Comparison of ENCODE assay signal across 26 mouse cellular contexts in the genomic region with DNA sequence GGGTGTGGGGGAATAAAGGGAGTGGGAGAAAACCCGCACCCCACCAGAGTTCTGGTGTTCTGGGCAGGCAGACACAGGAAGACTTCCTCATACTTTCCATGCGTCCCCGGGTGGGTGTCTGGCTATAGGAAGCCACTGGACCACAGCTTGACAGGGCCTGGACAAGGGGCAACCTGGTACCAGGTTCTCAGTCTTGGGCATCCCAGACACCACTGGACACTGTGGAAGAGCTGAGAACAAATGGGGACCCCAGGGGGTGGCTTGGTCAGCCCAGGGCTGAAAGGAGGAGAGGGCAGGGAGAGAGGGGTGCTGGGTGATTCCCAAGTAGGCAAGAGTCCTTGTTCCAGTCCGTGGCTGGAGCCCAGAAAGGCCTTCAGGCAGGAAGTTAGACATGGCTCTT.
DNase-seq lines count a peak whose midpoint lies in the region; ATAC-seq lines count a peak whose summit lies in the region.
"Had no signal": no experiment of that assay in that cellular context is flagged by ENCODE, and none has a peak within 500 bp of the region (broad histone marks: within the 10 kb centered on the region; RNA-seq: fewer than 3 reads in every experiment).

No protein-coding gene starts in this region.

- no peaks in the 10 kb centered on the region for H3K36me3 ChIP-seq in forebrain, embryonic 12.5 days (replicated peaks)
- H3K36me3 ChIP-seq in forebrain, embryonic 13.5 days (ENCODE audit: poor library complexity, severe bottlenecking) = no peaks in the 10 kb centered on the region
- no peaks in the 10 kb centered on the region for H3K36me3 ChIP-seq in hindbrain, embryonic 13.5 days
- H3K36me3 ChIP-seq in hindbrain, embryonic 10.5 days = no peaks in the 10 kb centered on the region
- no peaks in the 10 kb centered on the region for H3K36me3 ChIP-seq in midbrain, embryonic 12.5 days
- no peaks in the 10 kb centered on the region for H3K36me3 ChIP-seq in midbrain, embryonic 16.5 days (ENCODE audit: control insufficient read depth, insufficient read depth, low read length)
- H3K36me3 ChIP-seq: forebrain, embryonic 10.5 days; heart, embryonic 12.5 days; heart, embryonic 15.5 days had no signal

- no peak for DNase-seq in hindbrain, embryonic 10.5 days (ENCODE audit: low spot score)
- DNase-seq: adrenal gland, adult 2 months; adrenal gland, postnatal 14 days; cerebellum, adult 11 months; cerebellum, adult 2 months; cerebellum, adult 9-11 months; cerebellum, postnatal 25 days; forebrain, postnatal 0 days; gastrocnemius, adult 2 months; gastrocnemius, postnatal 14 days; heart, adult 18-20 months; heart, postnatal 10 days; heart, postnatal 4 days; kidney, adult 18-20 months had no signal

- no peaks in the 10 kb centered on the region for H3K9me3 ChIP-seq in forebrain, embryonic 12.5 days
- no peaks in the 10 kb centered on the region for H3K9me3 ChIP-seq in forebrain, embryonic 13.5 days (replicated peaks)
- no peaks in the 10 kb centered on the region for H3K9me3 ChIP-seq in hindbrain, embryonic 13.5 days
- H3K9me3 ChIP-seq in hindbrain, embryonic 10.5 days = no peaks in the 10 kb centered on the region
- H3K9me3 ChIP-seq in midbrain, embryonic 12.5 days = no peaks in the 10 kb centered on the region
- H3K9me3 ChIP-seq in midbrain, embryonic 16.5 days (replicated peaks; ENCODE audit: control insufficient read depth, low read length, poor library complexity, severe bottlenecking) = no peaks in the 10 kb centered on the region
- H3K9me3 ChIP-seq: forebrain, embryonic 10.5 days; heart, embryonic 12.5 days; heart, embryonic 15.5 days had no signal

- no peak overlapping the region for H3K9ac ChIP-seq in forebrain, embryonic 12.5 days
- H3K9ac ChIP-seq in forebrain, embryonic 13.5 days = no peak overlapping the region
- H3K9ac ChIP-seq in hindbrain, embryonic 13.5 days = no peak overlapping the region
- H3K9ac ChIP-seq in midbrain, embryonic 12.5 days (replicated peaks) = no peak overlapping the region
- no peak overlapping the region for H3K9ac ChIP-seq in midbrain, embryonic 16.5 days (ENCODE audit: low read depth, low read length)
- H3K9ac ChIP-seq: forebrain, postnatal 0 days; heart, embryonic 12.5 days; heart, embryonic 15.5 days; hindbrain, embryonic 14.5 days had no signal

- H3K4me1 ChIP-seq in forebrain, embryonic 12.5 days = no peaks in the 10 kb centered on the region
- H3K4me1 ChIP-seq in forebrain, embryonic 13.5 days = no peaks in the 10 kb centered on the region
- H3K4me1 ChIP-seq in hindbrain, embryonic 13.5 days (replicated peaks) = no peaks in the 10 kb centered on the region
- no peaks in the 10 kb centered on the region for H3K4me1 ChIP-seq in hindbrain, embryonic 10.5 days (replicated peaks)
- H3K4me1 ChIP-seq in midbrain, embryonic 12.5 days = no peaks in the 10 kb centered on the region
- no peaks in the 10 kb centered on the region for H3K4me1 ChIP-seq in midbrain, embryonic 16.5 days (ENCODE audit: control insufficient read depth, insufficient read depth, low read length)
- H3K4me1 ChIP-seq: forebrain, embryonic 10.5 days; heart, embryonic 15.5 days had no signal

- no peak overlapping the region for H3K27ac ChIP-seq in forebrain, embryonic 12.5 days
- H3K27ac ChIP-seq in forebrain, embryonic 13.5 days = no peak overlapping the region
- no peak overlapping the region for H3K27ac ChIP-seq in hindbrain, embryonic 13.5 days
- H3K27ac ChIP-seq in hindbrain, embryonic 10.5 days = no peak overlapping the region
- no peak overlapping the region for H3K27ac ChIP-seq in midbrain, embryonic 12.5 days (replicated peaks)
- H3K27ac ChIP-seq in midbrain, embryonic 16.5 days (ENCODE audit: low read length) = no peak overlapping the region
- H3K27ac ChIP-seq: forebrain, embryonic 10.5 days; gastrocnemius, adult 2 months; heart, embryonic 15.5 days; hindbrain, embryonic 14.5 days had no signal

- 83% methylated on average over 4 of the region's 4 CpGs for WGBS in forebrain, embryonic 12.5 days
- WGBS in forebrain, embryonic 13.5 days = 74% methylated on average over 4 of the region's 4 CpGs
- 80% methylated on average over 4 of the region's 4 CpGs for WGBS in hindbrain, embryonic 13.5 days
- WGBS in hindbrain, embryonic 10.5 days = 84% methylated on average over 4 of the region's 4 CpGs
- 76% methylated on average over 4 of the region's 4 CpGs for WGBS in midbrain, embryonic 12.5 days
- WGBS in midbrain, embryonic 16.5 days = 84% methylated on average over 4 of the region's 4 CpGs

- no peak overlapping the region for H3K4me2 ChIP-seq in forebrain, embryonic 12.5 days
- no peak overlapping the region for H3K4me2 ChIP-seq in forebrain, embryonic 13.5 days
- no peak overlapping the region for H3K4me2 ChIP-seq in hindbrain, embryonic 13.5 days
- no peak overlapping the region for H3K4me2 ChIP-seq in midbrain, embryonic 12.5 days (replicated peaks)
- no peak overlapping the region for H3K4me2 ChIP-seq in midbrain, embryonic 16.5 days (ENCODE audit: low read length)
- H3K4me2 ChIP-seq: heart, embryonic 12.5 days; heart, embryonic 15.5 days; hindbrain, embryonic 14.5 days had no signal

- 0 out of 2 replicates have a peak, but pooled peaks have one; percentile 12 for ATAC-seq in forebrain, embryonic 12.5 days (ENCODE audit: low FRiP score)
- no peak for ATAC-seq in forebrain, embryonic 13.5 days
- peak; percentile 43; the same call in 1 of the 2 replicates for ATAC-seq in hindbrain, embryonic 13.5 days (ENCODE audit: low FRiP score)
- ATAC-seq in midbrain, embryonic 12.5 days (ENCODE audit: low FRiP score, low read depth) = peak; percentile 38; the same call in 1 of the 2 replicates
- ATAC-seq in midbrain, embryonic 16.5 days = no peak
- ATAC-seq: CD4-positive, CD25-positive, alpha-beta regulatory T cell, adult 4 months; forebrain, postnatal 0 days; inflammation-experienced regulatory T-cells, adult 6 months; intestine, embryonic 16.5 days had no signal

- no peak overlapping the region for H3K4me3 ChIP-seq in forebrain, embryonic 12.5 days (replicated peaks)
- H3K4me3 ChIP-seq in forebrain, embryonic 13.5 days = no peak overlapping the region
- no peak overlapping the region for H3K4me3 ChIP-seq in hindbrain, embryonic 13.5 days
- H3K4me3 ChIP-seq in hindbrain, embryonic 10.5 days = no peak overlapping the region
- no peak overlapping the region for H3K4me3 ChIP-seq in midbrain, embryonic 12.5 days
- no peak overlapping the region for H3K4me3 ChIP-seq in midbrain, embryonic 16.5 days (ENCODE audit: low read depth, low read length)
- H3K4me3 ChIP-seq: forebrain, embryonic 10.5 days; gastrocnemius, adult 2 months; heart, embryonic 12.5 days; heart, embryonic 15.5 days had no signal

- H3K27me3 ChIP-seq in forebrain, embryonic 12.5 days = no peaks in the 10 kb centered on the region
- no peaks in the 10 kb centered on the region for H3K27me3 ChIP-seq in forebrain, embryonic 13.5 days
- H3K27me3 ChIP-seq in hindbrain, embryonic 13.5 days = no peaks in the 10 kb centered on the region
- no peaks in the 10 kb centered on the region for H3K27me3 ChIP-seq in hindbrain, embryonic 10.5 days (ENCODE audit: insufficient read depth, poor library complexity, severe bottlenecking)
- H3K27me3 ChIP-seq in midbrain, embryonic 12.5 days = no peaks in the 10 kb centered on the region
- no peaks in the 10 kb centered on the region for H3K27me3 ChIP-seq in midbrain, embryonic 16.5 days (ENCODE audit: control insufficient read depth, insufficient read depth, low read depth, low read length)
- H3K27me3 ChIP-seq: heart, embryonic 12.5 days; heart, embryonic 15.5 days had no signal

Comparison
In these comparisons a context has a peak if more than half of its experiments do, and no peak if none do; other contexts are left out.
1. ATAC-seq: peak in forebrain, embryonic 12.5 days (single experiment), hindbrain, embryonic 13.5 days (single experiment) and midbrain, embryonic 12.5 days (single experiment); none in forebrain, embryonic 13.5 days (single experiment) and midbrain, embryonic 16.5 days (single experiment).